Mouse (Mus musculus): ENCODE data around the gene Bbip1. TPM values are rescaled to one million over a fixed set of nuclear protein-coding genes. Genes with fewer than 3 reads are reported as not detected.

The Bbip1 gene
- total and polyA plus RNA-seq, 3 experiments, result 38.8 to 95.7 (median 41.0) TPM

DNA sequence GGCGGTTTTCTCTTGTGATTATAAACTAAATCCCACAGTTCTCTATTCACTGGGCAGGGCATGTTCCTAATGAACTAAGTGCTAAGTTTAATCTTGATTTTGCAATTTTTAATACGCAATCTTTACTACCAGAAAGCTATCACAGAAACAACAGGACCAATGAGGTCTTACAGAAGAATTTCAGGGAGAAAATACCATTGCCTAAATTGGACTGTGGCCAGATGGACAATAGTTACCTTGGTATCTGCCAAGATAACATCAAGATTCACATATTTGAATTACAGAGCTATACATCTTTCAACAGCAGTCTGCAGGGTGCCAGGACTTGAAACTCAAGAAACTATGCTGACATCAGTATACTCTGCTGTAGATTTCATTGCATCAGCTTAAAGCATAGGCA is 2.1 kb downstream of the Bbip1 start:
- H3K4me3 ChIP-seq (replicated peaks in 1 of 3; ENCODE audit: low read depth in 2 of 3, low read length in 2 of 3, poor library complexity in 1 of 3), result no peak overlapping the region
- H3K9ac ChIP-seq (ENCODE audit: insufficient read depth, low read depth), result no peak overlapping the region
- peaks cover 2 to 16% of the 10 kb centered on the region in 2 experiments; a peak in 2 of 4 replicates for H3K4me1 ChIP-seq (ENCODE audit: control insufficient read depth in 1 of 2, insufficient read depth in 2 of 2)
- H3K9me3 ChIP-seq (replicated peaks; ENCODE audit: low read length), result no peaks in the 10 kb centered on the region
- H3K27ac ChIP-seq (ENCODE audit: insufficient read depth, low read depth), result no peak overlapping the region
- peaks cover 13% of the 10 kb centered on the region for H3K79me2 ChIP-seq (replicated peaks; ENCODE audit: control insufficient read depth, extremely low read depth, insufficient read depth, poor library complexity, severe bottlenecking)
- no peaks in the 10 kb centered on the region for H3K27me3 ChIP-seq (replicated peaks)
- H3K4me2 ChIP-seq (ENCODE audit: insufficient read depth, low read depth, poor library complexity, severe bottlenecking), result no peak overlapping the region
- peaks cover 8 to 36% of the 10 kb centered on the region in 2 experiments for H3K36me3 ChIP-seq (replicated peaks in 1 of 2; ENCODE audit: control insufficient read depth in 1 of 2, insufficient read depth in 1 of 2, low read length in 1 of 2)
- dilution Hi-C loops (cut with MboI; ENCODE audit: extremely low pct_ligation_motif_present, extremely low pct_unique_long_range_greater_than_20kb, low sequenced_read_pairs) (no loop called here), in situ Hi-C loops (cut with MboI; ENCODE audit: low pct_ligation_motif_present, low pct_unique_long_range_greater_than_20kb, low sequenced_read_pairs) (no loop called here)
- no peak for DNase-seq (ENCODE audit: extremely low read depth)
- TF ChIP-seq MEF2A (IDR thresholded peaks at IDR 0.05; ENCODE audit: borderline replicate concordance, low read depth, low read length) (no peak), PAX5 (IDR thresholded peaks at IDR 0.05; ENCODE audit: low read length) (no peak), RAD21 (IDR thresholded peaks at IDR 0.05; ENCODE audit: low read depth, low read length) (no peak)

DNA sequence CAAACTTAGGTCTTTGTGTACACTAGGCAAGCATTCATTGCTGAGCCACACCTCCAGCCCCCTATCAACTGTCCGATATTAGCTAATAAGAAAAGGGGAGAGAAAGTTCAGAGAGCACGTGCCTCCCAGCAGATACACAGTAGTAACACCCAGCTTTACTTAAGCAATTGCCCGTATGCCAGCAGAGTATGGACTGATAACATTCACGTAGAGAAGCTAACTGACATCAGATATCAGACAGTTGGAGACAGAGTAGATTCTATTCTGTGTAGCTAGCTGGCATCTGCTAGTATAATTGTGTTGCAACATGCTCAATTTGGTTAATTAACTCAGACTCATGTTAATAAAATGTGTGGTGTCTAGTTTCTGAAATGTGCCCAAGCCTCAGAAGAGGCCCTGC is 3.3 kb downstream of the Bbip1 start:
- DNase-seq (ENCODE audit: extremely low read depth), result no peak
- no peak for TF ChIP-seq CHD2 (IDR thresholded peaks at IDR 0.05; ENCODE audit: low read length)
- Histone ChIP-seq H3K36me3 (replicated peaks in 1 of 2; ENCODE audit: control insufficient read depth in 1 of 2, insufficient read depth in 1 of 2, low read length in 1 of 2) (peaks cover 8 to 40% of the 10 kb centered on the region in 2 experiments), H3K4me3 (replicated peaks in 1 of 3; ENCODE audit: low read depth in 2 of 3, low read length in 2 of 3, poor library complexity in 1 of 3) (no peak overlapping the region), H3K27ac (ENCODE audit: insufficient read depth, low read depth) (no peak overlapping the region), H3K4me1 (ENCODE audit: control insufficient read depth in 1 of 2, insufficient read depth in 2 of 2) (peaks cover 2 to 15% of the 10 kb centered on the region in 2 experiments; a peak in 2 of 4 replicates), H3K9me3 (replicated peaks; ENCODE audit: low read length) (no peaks in the 10 kb centered on the region), H3K79me2 (replicated peaks; ENCODE audit: control insufficient read depth, extremely low read depth, insufficient read depth, poor library complexity, severe bottlenecking) (peaks cover 6% of the 10 kb centered on the region), H3K4me2 (ENCODE audit: insufficient read depth, low read depth, poor library complexity, severe bottlenecking) (no peak overlapping the region), H3K9ac (ENCODE audit: insufficient read depth, low read depth) (no peak overlapping the region), H3K27me3 (replicated peaks) (no peaks in the 10 kb centered on the region)
- dilution Hi-C loops (cut with MboI; ENCODE audit: extremely low pct_ligation_motif_present, extremely low pct_unique_long_range_greater_than_20kb, low sequenced_read_pairs) (no loop called here), in situ Hi-C loops (cut with MboI; ENCODE audit: low pct_ligation_motif_present, low pct_unique_long_range_greater_than_20kb, low sequenced_read_pairs) (no loop called here)

- H3K79me2 ChIP-seq (replicated peaks; ENCODE audit: control insufficient read depth, extremely low read depth, insufficient read depth, poor library complexity, severe bottlenecking), result no peaks in the 10 kb centered on the region
- H3K4me3 ChIP-seq (replicated peaks in 1 of 3; ENCODE audit: low read depth in 2 of 3, low read length in 2 of 3, poor library complexity in 1 of 3), result no peak overlapping the region
- peaks cover 8 to 44% of the 10 kb centered on the region in 2 experiments for H3K36me3 ChIP-seq (replicated peaks in 1 of 2; ENCODE audit: control insufficient read depth in 1 of 2, insufficient read depth in 1 of 2, low read length in 1 of 2)
- H3K4me2 ChIP-seq (ENCODE audit: insufficient read depth, low read depth, poor library complexity, severe bottlenecking), result no peak overlapping the region
- no peak for DNase-seq (ENCODE audit: extremely low read depth)
- TF ChIP-seq JUND (conservative IDR thresholded peaks at IDR 0.05; ENCODE audit: low read depth, low read length), result no peak
- no peak for TF ChIP-seq CHD1 (IDR thresholded peaks at IDR 0.05; ENCODE audit: low read depth, low read length)
- TF ChIP-seq MEF2A (IDR thresholded peaks at IDR 0.05; ENCODE audit: borderline replicate concordance, low read depth, low read length), result no peak
- TF ChIP-seq ELF1 (IDR thresholded peaks at IDR 0.05; ENCODE audit: low read depth, low read length), result no peak
- no peak for TF ChIP-seq KAT2A (IDR thresholded peaks at IDR 0.05; ENCODE audit: insufficient replicate concordance, low read length)
- TF ChIP-seq EP300 (IDR thresholded peaks at IDR 0.05; ENCODE audit: low read length), result no peak
- no peak for TF ChIP-seq SIN3A (IDR thresholded peaks at IDR 0.05; ENCODE audit: low read length)
- TF ChIP-seq USF1 (IDR thresholded peaks at IDR 0.05; ENCODE audit: low read depth, low read length), result no peak
- TF ChIP-seq MAFK (IDR thresholded peaks at IDR 0.05; ENCODE audit: insufficient replicate concordance, low read length), result no peak
- TF ChIP-seq RCOR1 (conservative IDR thresholded peaks at IDR 0.05; ENCODE audit: low read depth, low read length), result no peak
- no peak for TF ChIP-seq HCFC1 (IDR thresholded peaks at IDR 0.05; ENCODE audit: low read depth, low read length)
- TF ChIP-seq RAD21 (IDR thresholded peaks at IDR 0.05; ENCODE audit: low read depth, low read length), result no peak
- TF ChIP-seq POLR2AphosphoS2 (IDR thresholded peaks at IDR 0.05; ENCODE audit: low read depth, low read length), result no peak
- no peak for TF ChIP-seq UBTF (IDR thresholded peaks at IDR 0.05; ENCODE audit: low read depth, low read length)
- TF ChIP-seq E2F4 (IDR thresholded peaks at IDR 0.05; ENCODE audit: insufficient replicate concordance, low read depth, low read length), result no peak
- no peak for TF ChIP-seq PAX5 (IDR thresholded peaks at IDR 0.05; ENCODE audit: low read length)
- TF ChIP-seq ZC3H11A (IDR thresholded peaks at IDR 0.05; ENCODE audit: low read depth, low read length), result no peak
- TF ChIP-seq MYC (IDR thresholded peaks at IDR 0.05; ENCODE audit: low read depth, low read length), result no peak
- no peak overlapping the region for H3K9ac ChIP-seq (ENCODE audit: insufficient read depth, low read depth)
- no peaks in the 10 kb centered on the region for H3K9me3 ChIP-seq (replicated peaks; ENCODE audit: low read length)
- dilution Hi-C loops (cut with MboI; ENCODE audit: extremely low pct_ligation_motif_present, extremely low pct_unique_long_range_greater_than_20kb, low sequenced_read_pairs) (no loop called here), in situ Hi-C loops (cut with MboI; ENCODE audit: low pct_ligation_motif_present, low pct_unique_long_range_greater_than_20kb, low sequenced_read_pairs) (no loop called here)
- peaks cover 0 to 9% of the 10 kb centered on the region in 2 experiments; a peak in 2 of 4 replicates for H3K4me1 ChIP-seq (ENCODE audit: control insufficient read depth in 1 of 2, insufficient read depth in 2 of 2)
- H3K27ac ChIP-seq (ENCODE audit: insufficient read depth, low read depth), result no peak overlapping the region
- H3K27me3 ChIP-seq (replicated peaks), result no peaks in the 10 kb centered on the region
These were observed 5.0 kb downstream of the Bbip1 start for GRCm38 (mm10) chr19:53939467-53939866.

All from CH12.LX (cell line).